Mouse (Mus musculus) neural tube, embryonic 15.5 days (tissue): Measurements from ENCODE around the gene Eng. TPM values are rescaled to one million over a fixed set of nuclear protein-coding genes. Genes with fewer than 3 reads are reported as not detected.

Experiments used
- ATAC-seq: fragments of 200-750 bp; cut with Nextera tagmentation; 2 replicates; pipeline ENCODE4 v1.8.0; 2017; ENCODE audit warnings: mild to moderate bottlenecking, moderate TSS enrichment, moderate library complexity; ENCODE audit not compliant: low FRiP score
- H3K27ac ChIP-seq: fragments of 300-500 bp; sonication (generic); replicated peaks from 2 replicates; pipeline ENCODE4 v1.5.1; 2015; ENCODE audit warnings: mild to moderate bottlenecking, inconsistent platforms
- H3K27me3 ChIP-seq: fragments of 300-500 bp; sonication (generic); replicated peaks from 2 replicates; pipeline ENCODE4 v1.6.1; 2015; ENCODE audit warnings: inconsistent platforms
- H3K36me3 ChIP-seq: fragments of 300-500 bp; sonication (generic); 2 replicates; pipeline ENCODE4 v1.6.1; 2015; ENCODE audit warnings: inconsistent platforms
- H3K4me1 ChIP-seq: fragments of 300-500 bp; sonication (generic); 2 replicates; pipeline ENCODE4 v1.6.1; 2015; ENCODE audit warnings: inconsistent platforms
- H3K4me2 ChIP-seq: fragments of 300-500 bp; sonication (generic); 2 replicates; pipeline ENCODE4 v1.6.1; 2015; ENCODE audit warnings: inconsistent platforms, mild to moderate bottlenecking, moderate library complexity
- H3K4me3 ChIP-seq: fragments of 300-500 bp; sonication (generic); replicated peaks from 2 replicates; pipeline ENCODE4 v1.5.1; 2015; ENCODE audit warnings: mild to moderate bottlenecking, inconsistent platforms
- H3K9ac ChIP-seq: fragments of 300-500 bp; sonication (generic); replicated peaks from 2 replicates; pipeline ENCODE4 v1.6.1; 2015; ENCODE audit warnings: mild to moderate bottlenecking, inconsistent platforms
- H3K9me3 ChIP-seq: fragments of 300-500 bp; sonication (generic); replicated peaks from 2 replicates; pipeline ENCODE4 v1.6.1; 2016; ENCODE audit warnings: inconsistent platforms
- WGBS: fragments of 180-500 bp; shearing (Covaris S2); methylation state at CpG from one replicate; pipeline ENCODE4 v1.1.7; 2015; ENCODE audit warnings: mixed read lengths; 5-methylcytosine and 5-hydroxymethylcytosine counted together
- microRNA counts: library from miRNA; unstranded; fragments of <30 nt; microRNA quantifications from one replicate; lab custom pipeline; 2016
- microRNA-seq: library from miRNA; unstranded; fragments of <30 nt; microRNA quantifications from one replicate; pipeline ENCODE4, GENCODE M21; 2017
- polyA plus RNA-seq: library from polyadenylated mRNA; unstranded; fragments of >200 nt; fragmentation: Nextera tagmentation; extraction: Ambion mirVana; gene quantifications from 2 replicates; pipeline ENCODE4 v1.2.1, GENCODE M21; 2015

Eng gene
- polyA plus RNA-seq, 1 experiment from 2014 or later: 29.6 TPM

DNA sequence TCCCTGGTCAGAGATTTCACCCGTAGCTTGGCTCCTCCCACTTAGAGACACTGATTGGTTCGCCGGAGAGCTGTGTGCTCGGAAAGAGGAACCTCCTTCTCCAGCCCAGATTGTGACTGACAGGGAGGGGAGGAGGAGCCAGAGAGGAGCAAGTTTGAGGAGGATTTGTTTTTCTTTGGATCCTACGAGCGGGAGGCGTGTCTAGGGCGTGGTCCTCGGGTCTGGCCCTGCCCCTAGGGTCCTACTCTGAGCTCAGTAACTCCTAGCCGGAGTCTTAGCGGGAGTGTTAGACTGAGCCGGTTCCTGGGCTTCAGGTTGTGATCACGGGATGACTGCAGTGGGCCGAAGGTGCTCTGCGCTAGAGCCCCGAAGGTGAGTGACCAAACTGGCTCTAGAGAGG lies 81.0 kb downstream of the Eng start:
- Histone ChIP-seq H3K4me3 (peak overlapping the region; percentile 33), H3K4me2 (peak overlapping the region; percentile 52), H3K27me3 (no peaks in the 10 kb centered on the region), H3K36me3 (no peaks in the 10 kb centered on the region), H3K4me1 (peaks cover 7% of the 10 kb centered on the region; the same call in 1 of the 2 replicates), H3K27ac (peak overlapping the region; percentile 42), H3K9me3 (no peaks in the 10 kb centered on the region), H3K9ac (peak overlapping the region; percentile 9; the same call in 1 of the 2 replicates)
- peak; percentile 95 for ATAC-seq
- WGBS: 1% methylated on average over 16 of the region's 16 CpGs

DNA sequence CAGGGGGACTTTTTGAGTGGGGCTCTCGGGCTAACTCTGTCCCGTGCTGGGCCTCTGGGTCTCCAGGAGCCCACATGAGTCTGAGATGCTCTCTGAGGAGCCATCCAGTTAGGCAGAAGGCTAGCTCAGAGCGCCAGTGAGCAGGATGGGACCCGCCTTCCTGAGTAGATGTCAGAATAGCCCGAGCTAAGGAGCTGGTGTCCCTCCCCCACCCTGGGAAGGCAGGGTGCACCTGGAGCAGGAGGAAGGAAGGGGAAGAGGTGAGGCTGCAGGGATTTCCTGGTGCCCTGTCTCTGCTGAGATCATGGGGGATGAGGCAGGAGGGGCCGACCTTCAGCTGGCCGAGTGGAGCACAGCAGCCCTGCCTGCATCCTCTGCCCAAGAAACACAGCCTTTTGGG lies 82.1 kb downstream of the Eng start:
- no peak for ATAC-seq
- Histone ChIP-seq H3K36me3 (no peaks in the 10 kb centered on the region), H3K4me1 (peaks cover 7% of the 10 kb centered on the region; the same call in 1 of the 2 replicates), H3K4me2 (peak overlapping the region; percentile 52), H3K9ac (no peak overlapping the region), H3K9me3 (no peaks in the 10 kb centered on the region), H3K27me3 (no peaks in the 10 kb centered on the region), H3K27ac (peak overlapping the region; percentile 42), H3K4me3 (peak overlapping the region; percentile 33)
- 59% methylated on average over 7 of the region's 7 CpGs for WGBS

DNA sequence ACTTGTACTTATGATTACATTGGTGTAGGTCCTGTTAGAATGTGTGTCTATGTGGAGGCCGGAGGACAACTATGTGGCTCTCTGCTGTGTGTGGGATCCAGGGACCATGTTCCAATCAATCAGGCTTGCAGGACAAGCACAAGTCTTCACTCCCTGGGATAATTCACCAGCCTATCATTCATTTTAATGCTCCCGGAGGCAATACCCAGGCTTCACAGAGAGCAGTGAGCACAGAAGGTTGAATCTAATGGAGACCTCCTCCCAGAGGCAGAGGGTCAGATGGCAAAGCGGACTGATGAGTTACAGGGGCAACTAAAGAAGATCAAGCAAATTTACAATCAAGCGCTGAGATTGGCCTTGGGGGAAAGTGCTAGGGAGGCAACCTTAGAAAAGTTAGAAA lies 83.2 kb downstream of the Eng start:
- peaks cover 7% of the 10 kb centered on the region; the same call in 1 of the 2 replicates for H3K4me1 ChIP-seq
- H3K4me2 ChIP-seq: peak overlapping the region; percentile 27; the same call in 1 of the 2 replicates
- H3K27me3 ChIP-seq: no peaks in the 10 kb centered on the region
- no peak overlapping the region for H3K27ac ChIP-seq
- no peaks in the 10 kb centered on the region for H3K9me3 ChIP-seq
- H3K9ac ChIP-seq: no peak overlapping the region
- H3K4me3 ChIP-seq: no peak overlapping the region
- no peaks in the 10 kb centered on the region for H3K36me3 ChIP-seq
- no peak for ATAC-seq
- WGBS: 65% methylated on average over 4 of the region's 4 CpGs

DNA sequence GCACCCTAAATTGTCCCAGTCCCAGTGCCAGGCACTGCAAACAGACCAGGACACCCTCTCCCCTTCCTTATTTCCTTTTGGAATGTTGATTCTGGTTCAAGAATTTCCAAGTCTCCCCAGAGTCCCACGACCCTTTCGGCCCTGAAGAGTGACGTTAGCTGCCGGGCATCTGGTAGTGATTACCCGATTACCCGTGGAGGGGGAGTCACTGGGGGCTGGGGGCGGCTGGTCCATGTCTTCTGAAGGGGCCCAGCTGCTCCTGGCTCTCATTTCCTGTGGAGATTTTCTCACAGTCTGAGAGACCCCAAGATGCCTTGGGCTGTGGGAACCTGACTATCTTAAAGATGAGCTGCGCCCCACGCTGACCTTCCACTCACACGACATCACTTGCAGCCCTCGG lies 84.5 kb downstream of the Eng start:
- Histone ChIP-seq H3K9ac (no peak overlapping the region), H3K27ac (0 out of 2 replicates have a peak overlapping the region, but pooled peaks have one; percentile 39), H3K4me2 (peak overlapping the region; percentile 19; the same call in 1 of the 2 replicates), H3K9me3 (no peaks in the 10 kb centered on the region), H3K4me1 (peaks cover 7% of the 10 kb centered on the region; the same call in 1 of the 2 replicates), H3K4me3 (no peak overlapping the region), H3K27me3 (no peaks in the 10 kb centered on the region), H3K36me3 (no peaks in the 10 kb centered on the region)
- ATAC-seq: no peak
- 57% methylated on average over 11 of the region's 11 CpGs for WGBS

DNA sequence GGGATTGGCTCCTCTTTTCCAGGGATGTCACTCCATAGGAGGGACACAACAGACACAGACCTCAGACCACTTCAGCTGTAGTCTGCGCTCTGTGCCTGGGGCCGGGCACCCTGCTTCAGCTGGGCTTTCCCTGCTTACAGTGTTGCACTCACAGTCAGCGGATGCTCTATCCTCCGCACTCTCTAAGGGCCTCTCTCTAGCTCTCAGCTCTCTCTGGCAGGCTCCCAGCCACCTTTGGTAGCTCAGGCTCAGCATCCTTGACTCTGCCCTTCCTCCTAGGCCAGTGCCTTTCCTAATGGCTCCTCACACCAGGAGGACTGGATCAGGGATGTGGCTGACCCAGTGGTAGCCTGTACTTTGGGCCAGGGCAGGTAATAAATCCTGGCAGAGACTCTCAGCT lies 85.5 kb downstream of the Eng start:
- Histone ChIP-seq H3K4me1 (peaks cover 6% of the 10 kb centered on the region; the same call in 1 of the 2 replicates), H3K4me3 (no peak overlapping the region), H3K9ac (no peak overlapping the region)

More for the DNA sequence above, 85.5 kb downstream of the Eng start:
- Histone ChIP-seq H3K27me3 (no peaks in the 10 kb centered on the region), H3K4me2 (no peak overlapping the region), H3K27ac (0 out of 2 replicates have a peak overlapping the region, but pooled peaks have one; percentile 4), H3K9me3 (no peaks in the 10 kb centered on the region), H3K36me3 (no peaks in the 10 kb centered on the region)
- no peak for ATAC-seq
- WGBS: 68% methylated on average over 4 of the region's 4 CpGs

MicroRNA genes within 50 kb of the gene (microRNA counts, 519-probe panel; counts per million panel counts)
- microRNA mmu-miR-1954 (lab: Ali Mortazavi, UCI): not detected
- microRNA mmu-miR-2861 (lab: Ali Mortazavi, UCI): 1,258 counts per million, percentile 9 among the panel's probes with 10 or more counts

Small RNAs within 50 kb of the gene (microRNA-seq; reads per million reads assigned to microRNA genes)
- not detected for gene Gm47291
- not detected for gene Mir1954
- not detected for gene Mir2861
- gene Mir3960: not detected
- gene Mir8093: not detected

Other genes with a start within 250 kb of the Eng start
- 4.4 and 5.3 TPM in 2 replicates for gene Naif1, start 196.1 kb upstream of the Eng start, polyA plus RNA-seq
- 51.4 and 58.8 TPM in 2 replicates for gene Slc25a25, start 195.2 kb upstream of the Eng start, polyA plus RNA-seq
- 6.7 and 7.0 TPM in 2 replicates for gene Fam102a, start 111.3 kb upstream of the Eng start, polyA plus RNA-seq
- gene Dpm2, start 75.7 kb upstream of the Eng start, polyA plus RNA-seq: 141 and 147 TPM in 2 replicates
- 16.3 and 17.8 TPM in 2 replicates for gene Pip5kl1, start 71.8 kb upstream of the Eng start, polyA plus RNA-seq
- 0.59 and 0.99 TPM in 2 replicates for gene 9430097D07Rik, start 70.9 kb upstream of the Eng start, polyA plus RNA-seq
- gene St6galnac4, start 59.5 kb upstream of the Eng start, polyA plus RNA-seq: 43.9 and 44.6 TPM in 2 replicates
- 13.5 and 14.4 TPM in 2 replicates for gene St6galnac6, start 46.9 kb upstream of the Eng start, polyA plus RNA-seq
- gene Ak1, start 24.8 kb upstream of the Eng start, polyA plus RNA-seq: 88.5 and 103 TPM in 2 replicates
- gene Fpgs, start 57.5 kb downstream of the Eng start, polyA plus RNA-seq: 19.3 and 20.6 TPM in 2 replicates
- 63.0 and 82.4 TPM in 2 replicates for gene Cdk9, start 66.5 kb downstream of the Eng start, polyA plus RNA-seq
- gene Sh2d3c, start 74.5 kb downstream of the Eng start, polyA plus RNA-seq: 50.1 and 51.5 TPM in 2 replicates
- 2.9 and 3.6 TPM in 2 replicates for gene 6330409D20Rik, start 94.4 kb downstream of the Eng start, polyA plus RNA-seq
- 54.4 and 60.6 TPM in 2 replicates for gene Tor2a, start 110.6 kb downstream of the Eng start, polyA plus RNA-seq
- gene Ttc16, start 129.0 kb downstream of the Eng start, polyA plus RNA-seq: 0.50 and 0.70 TPM in 2 replicates
- 6.1 and 7.5 TPM in 2 replicates for gene Ptrh1, start 129.2 kb downstream of the Eng start, polyA plus RNA-seq
- 1.1 and 2.1 TPM in 2 replicates for gene Cfap157, start 137.8 kb downstream of the Eng start, polyA plus RNA-seq
- 276 and 315 TPM in 2 replicates for gene Stxbp1, start 200.7 kb downstream of the Eng start, polyA plus RNA-seq
- 30.7 and 34.7 TPM in 2 replicates for gene Fam129b, start 229.5 kb downstream of the Eng start, polyA plus RNA-seq